Comparison of ENCODE assay signal across 11 mouse cellular contexts in genomic region chr16:29947670-29948069, GRCm38 (mm10).
DNase-seq lines count a peak whose midpoint lies in the region; ATAC-seq lines count a peak whose summit lies in the region.
"Had no signal": no experiment of that assay in that cellular context is flagged by ENCODE, and none has a peak within 500 bp of the region (broad histone marks: within the 10 kb centered on the region; RNA-seq: fewer than 3 reads in every experiment).

No protein-coding gene starts in this region.

- peak; percentile 47 to 52 for DNase-seq in cerebellum, postnatal 10 days
- no peak for DNase-seq in cerebellum, adult 11 months
- no peak for DNase-seq in kidney, adult 8-10 months
- DNase-seq in adipocyte (ENCODE audit: low spot score) = peak; percentile 71
- DNase-seq in lung, postnatal 14 days = peak; percentile 26
- no peak for DNase-seq in yolk sac, embryonic 10.5 days (ENCODE audit: low spot score)
- DNase-seq in frontal cortex, postnatal 25 days (ENCODE audit: low spot score in 2 of 2) = no peak
- DNase-seq: cerebellum, postnatal 36 days had no signal

- no peaks in the 10 kb centered on the region for H3K36me3 ChIP-seq in kidney, embryonic 15.5 days
- H3K36me3 ChIP-seq: liver, embryonic 15.5 days; midbrain, embryonic 13.5 days had no signal

- peaks cover 22% of the 10 kb centered on the region for H3K27me3 ChIP-seq in kidney, embryonic 15.5 days

- H3K9ac ChIP-seq in kidney, embryonic 15.5 days = no peak overlapping the region
- H3K9ac ChIP-seq: liver, embryonic 15.5 days; midbrain, embryonic 13.5 days had no signal

- H3K4me3 ChIP-seq in kidney, embryonic 15.5 days (replicated peaks) = no peak overlapping the region
- H3K4me3 ChIP-seq: liver, embryonic 15.5 days; midbrain, embryonic 13.5 days had no signal

- WGBS in kidney, embryonic 15.5 days = 66% methylated on average over 5 of the region's 5 CpGs

- ATAC-seq in kidney, embryonic 15.5 days (replicated peaks; ENCODE audit: low FRiP score) = no peak
- ATAC-seq: midbrain, embryonic 13.5 days had no signal

- peak overlapping the region; percentile 13; the same call in 1 of the 2 replicates for H3K27ac ChIP-seq in kidney, embryonic 15.5 days
- H3K27ac ChIP-seq: liver, embryonic 15.5 days; midbrain, embryonic 13.5 days had no signal

- H3K4me2 ChIP-seq in kidney, embryonic 15.5 days = no peak overlapping the region
- H3K4me2 ChIP-seq: liver, embryonic 15.5 days; midbrain, embryonic 13.5 days had no signal

- no peaks in the 10 kb centered on the region for H3K9me3 ChIP-seq in kidney, embryonic 15.5 days (replicated peaks)
- H3K9me3 ChIP-seq: liver, embryonic 15.5 days; midbrain, embryonic 13.5 days had no signal

- H3K4me1 ChIP-seq in kidney, embryonic 15.5 days = peaks cover 44% of the 10 kb centered on the region

Comparison
In these comparisons a context has a peak if more than half of its experiments do, and no peak if none do; other contexts are left out.
1. DNase-seq: peak in cerebellum, postnatal 10 days (2 of 2), adipocyte (single experiment) and lung, postnatal 14 days (single experiment); none in cerebellum, adult 11 months (single experiment), kidney, adult 8-10 months (0 of 2), yolk sac, embryonic 10.5 days (single experiment) and frontal cortex, postnatal 25 days (0 of 2).